Mouse (Mus musculus): ENCODE data around the gene Adora2a.

DNA sequence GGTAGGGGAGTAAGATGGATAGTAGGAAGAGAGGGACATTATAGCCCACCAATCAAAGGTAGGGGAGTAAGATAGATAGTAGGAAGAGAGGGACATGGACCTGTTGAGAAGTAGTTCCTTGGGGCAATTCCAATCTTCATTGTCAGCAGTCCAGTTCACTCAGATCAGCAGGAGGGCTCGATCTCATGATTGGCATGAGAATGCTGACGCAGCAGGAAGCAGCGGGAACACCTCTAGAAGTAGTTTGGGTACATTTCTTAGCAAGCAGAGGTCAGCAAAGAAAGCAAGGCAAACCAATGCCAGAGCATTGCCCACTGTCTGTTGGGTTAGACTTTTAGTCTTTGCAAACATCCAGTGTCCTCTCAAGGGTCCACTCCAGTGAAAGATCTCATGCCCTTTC lies 32.9 kb upstream of the Adora2a start:
- no peak for TF ChIP-seq POLR2A (IDR thresholded peaks at IDR 0.05; ENCODE audit: insufficient read length, low read depth)
- no peak for TF ChIP-seq MAX (IDR thresholded peaks at IDR 0.05; ENCODE audit: low read depth)
- no peak for TF ChIP-seq E2F4 (IDR thresholded peaks at IDR 0.05; ENCODE audit: insufficient read depth)
- TF ChIP-seq SRF (IDR thresholded peaks at IDR 0.05; ENCODE audit: control insufficient read depth, insufficient read length, low read depth) = no peak
- no peak for TF ChIP-seq MYOG (IDR thresholded peaks at IDR 0.05; ENCODE audit: control insufficient read depth in 1 of 3, insufficient read depth in 1 of 3, insufficient read length in 2 of 3, low read depth in 2 of 3)

Data from myocyte (in vitro differentiated cells).